Mouse (Mus musculus): ENCODE measurements around the gene Gm37240.

GRCm38 (mm10) chr3:84952585-84953187 lies 934.6 kb downstream of the Gm37240 start:
- no peak for TF ChIP-seq EP300 (optimal IDR thresholded peaks at IDR 0.05)
- no peak for TF ChIP-seq CTCF (IDR thresholded peaks at IDR 0.05; ENCODE audit: low read depth)
